Comparison of ENCODE assay signal across 9 mouse cellular contexts in the genomic region with DNA sequence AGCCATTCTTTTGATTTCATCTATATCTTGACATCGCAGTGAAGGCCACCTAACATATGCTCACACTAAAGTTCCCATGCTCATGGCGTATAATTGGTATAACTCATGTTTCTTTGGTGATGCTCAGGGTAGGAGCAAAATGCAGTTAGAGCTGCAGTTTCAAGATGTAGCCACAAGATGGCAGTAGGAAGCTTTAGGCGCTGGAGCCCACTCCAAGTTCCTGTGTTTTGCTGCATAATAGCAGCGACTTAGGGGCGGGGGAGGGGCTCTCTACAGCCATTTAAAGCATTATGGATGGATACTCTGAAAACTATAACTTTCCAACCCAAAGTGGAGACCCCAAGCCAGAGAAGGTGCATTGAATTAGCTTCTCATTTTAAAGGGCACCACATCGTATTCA. TPM values are rescaled to one million over a fixed set of nuclear protein-coding genes. Genes with fewer than 3 reads are reported as not detected.
DNase-seq lines count a peak whose midpoint lies in the region; ATAC-seq and TF ChIP-seq lines count a peak whose summit lies in the region.
"Had no signal": no experiment of that assay in that cellular context is flagged by ENCODE, and none has a peak within 500 bp of the region (broad histone marks: within the 10 kb centered on the region; RNA-seq: fewer than 3 reads in every experiment).

No protein-coding gene starts in this region.

- H3K36me3 ChIP-seq in kidney, embryonic 14.5 days (ENCODE audit: control insufficient read depth, insufficient read depth, low read length): no peaks in the 10 kb centered on the region
- H3K36me3 ChIP-seq in forebrain, embryonic 15.5 days: no peaks in the 10 kb centered on the region

- H3K4me2 ChIP-seq in kidney, embryonic 14.5 days (replicated peaks; ENCODE audit: low read depth, low read length): no peak overlapping the region
- H3K4me2 ChIP-seq in forebrain, embryonic 15.5 days (replicated peaks): no peak overlapping the region

- ATAC-seq in kidney, embryonic 14.5 days (ENCODE audit: low FRiP score, low TSS enrichment): peak; percentile 78
- peak; percentile 78 for ATAC-seq in forebrain, embryonic 15.5 days (replicated peaks)

- no peak overlapping the region for H3K9ac ChIP-seq in kidney, embryonic 14.5 days (ENCODE audit: low read depth, low read length)
- no peak overlapping the region for H3K9ac ChIP-seq in forebrain, embryonic 15.5 days (replicated peaks)

- H3K4me3 ChIP-seq in kidney, embryonic 14.5 days (ENCODE audit: low read length): no peak overlapping the region
- H3K4me3 ChIP-seq in bone marrow macrophage, adult 2 months (ENCODE audit: insufficient read depth, low read length): no peak overlapping the region
- H3K4me3 ChIP-seq in forebrain, embryonic 15.5 days: no peak overlapping the region

- peak; percentile 53; the same call in 1 of the 2 replicates for TF ChIP-seq CTCF in bone marrow macrophage, adult 2 months (IDR thresholded peaks at IDR 0.05; ENCODE audit: low read depth, low read length)

- WGBS in kidney, embryonic 14.5 days: 19% methylated on average over 6 of the region's 6 CpGs
- WGBS in forebrain, embryonic 15.5 days: 16% methylated on average over 6 of the region's 6 CpGs

- DNase-seq in kidney, adult 18-20 months: no peak
- peak; percentile 40 for DNase-seq in layer of hippocampus, adult 11-12 months (ENCODE audit: low spot score)
- peak; percentile 40 for DNase-seq in lung, postnatal 14 days
- DNase-seq in right cerebral cortex, adult 2 months (ENCODE audit: low spot score in 2 of 2): peak; percentile 54 to 60
- DNase-seq in urinary bladder, postnatal 10 days (ENCODE audit: low spot score): no peak

- TF ChIP-seq POLR2A in bone marrow macrophage, adult 2 months (IDR thresholded peaks at IDR 0.05; ENCODE audit: borderline replicate concordance, low read depth, low read length): no peak

- H3K4me1 ChIP-seq in kidney, embryonic 14.5 days (ENCODE audit: control insufficient read depth, insufficient read depth, low read length): no peaks in the 10 kb centered on the region
- no peaks in the 10 kb centered on the region for H3K4me1 ChIP-seq in bone marrow macrophage, adult 2 months (ENCODE audit: control insufficient read depth, insufficient read depth, low read length)
- no peaks in the 10 kb centered on the region for H3K4me1 ChIP-seq in forebrain, embryonic 15.5 days

- no peaks in the 10 kb centered on the region for H3K27me3 ChIP-seq in kidney, embryonic 14.5 days (ENCODE audit: control insufficient read depth, insufficient read depth, low read length)
- H3K27me3 ChIP-seq in forebrain, embryonic 15.5 days: no peaks in the 10 kb centered on the region

- no peaks in the 10 kb centered on the region for H3K9me3 ChIP-seq in kidney, embryonic 14.5 days (ENCODE audit: control insufficient read depth, low read length)
- no peaks in the 10 kb centered on the region for H3K9me3 ChIP-seq in forebrain, embryonic 15.5 days

- no peak overlapping the region for H3K27ac ChIP-seq in kidney, embryonic 14.5 days (ENCODE audit: low read depth, low read length)
- no peak overlapping the region for H3K27ac ChIP-seq in bone marrow macrophage, adult 2 months (ENCODE audit: insufficient read depth, low read depth, low read length)
- no peak overlapping the region for H3K27ac ChIP-seq in forebrain, embryonic 15.5 days (replicated peaks)

RNA-seq across cellular contexts. Expression of a gene that starts 16.4 kb away (rescaled TPM):
- polyA plus RNA-seq in kidney, embryonic 14.5 days (2014; fragmentation: Nextera tagmentation; extraction: Ambion mirVana): not detected in 2 replicates
- not detected in 2 replicates for polyA plus RNA-seq in bone marrow macrophage, adult 2 months (2012; ENCODE audit: insufficient read depth, insufficient read length, missing spikeins)
- polyA plus RNA-seq in forebrain, embryonic 15.5 days (2015; fragmentation: Nextera tagmentation; extraction: Ambion mirVana): not detected in 2 replicates
- polyA plus RNA-seq: stomach, embryonic 16.5 days had no signal

RNA-seq across cellular contexts. Expression of a gene that starts 47.1 kb away (rescaled TPM):
- 55.0 and 89.8 TPM in 2 replicates for polyA plus RNA-seq in kidney, embryonic 14.5 days (2014; fragmentation: Nextera tagmentation; extraction: Ambion mirVana)
- polyA plus RNA-seq in bone marrow macrophage, adult 2 months (2012; ENCODE audit: insufficient read depth, insufficient read length, missing spikeins): 22.0 and 24.1 TPM in 2 replicates
- polyA plus RNA-seq in forebrain, embryonic 15.5 days (2015; fragmentation: Nextera tagmentation; extraction: Ambion mirVana): 90.6 and 91.1 TPM in 2 replicates

Comparison
In these comparisons a context has a peak if more than half of its experiments do, and no peak if none do; other contexts are left out.
1. DNase-seq: peak in layer of hippocampus, adult 11-12 months (single experiment), lung, postnatal 14 days (single experiment) and right cerebral cortex, adult 2 months (2 of 2); none in kidney, adult 18-20 months (single experiment) and urinary bladder, postnatal 10 days (single experiment).